Mouse (Mus musculus): ENCODE results near the gene Hdac7. TPM values are rescaled to one million over a fixed set of nuclear protein-coding genes. Genes with fewer than 3 reads are reported as not detected.

The Hdac7 gene
- total and polyA plus RNA-seq, 3 experiments: 19.8 to 55.2 (median 21.7) TPM

DNA sequence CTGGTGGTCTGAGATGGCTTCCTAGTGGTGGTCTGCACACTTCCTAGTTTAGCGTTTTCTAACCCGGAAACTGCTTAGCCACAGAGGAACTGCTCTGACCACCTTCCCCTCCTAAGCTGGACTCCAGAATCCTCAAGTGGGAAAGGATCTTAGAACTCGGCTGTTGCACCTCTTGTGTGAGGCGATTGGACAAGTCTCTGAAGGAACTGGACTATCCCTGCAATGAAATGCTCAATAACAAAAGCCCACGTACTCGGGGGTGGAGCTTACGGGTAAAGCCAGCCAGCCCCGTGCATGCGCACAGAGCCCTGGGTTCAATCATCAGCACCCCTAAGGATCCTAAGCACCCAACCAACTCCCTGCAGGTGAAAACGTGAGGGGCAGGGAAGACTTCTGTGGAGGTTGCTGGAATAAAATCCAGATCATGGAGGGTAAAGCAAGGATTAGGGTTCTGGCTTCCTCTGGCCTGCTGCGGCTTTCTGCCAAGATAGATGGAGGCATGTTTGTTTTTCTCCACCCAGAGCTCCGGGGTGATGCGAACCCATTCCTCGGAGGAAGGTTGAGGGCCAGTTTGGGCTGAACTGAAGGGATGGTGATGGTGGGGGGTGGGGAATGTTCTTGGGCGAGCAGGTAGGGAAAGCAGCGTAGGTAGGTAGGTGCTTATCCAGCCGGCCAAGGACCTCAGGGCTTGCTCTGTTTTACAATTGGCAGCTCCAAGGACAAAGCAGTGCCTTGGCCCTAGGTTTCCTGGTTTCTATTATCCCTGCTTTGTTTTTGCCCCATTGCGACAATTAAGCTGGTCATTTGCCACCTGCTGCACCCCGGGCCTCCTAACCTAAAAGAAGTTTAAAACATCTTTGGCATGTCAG, 56.3 kb downstream of the Hdac7 start:
- in situ Hi-C loops (cut with MboI; ENCODE audit: low pct_ligation_motif_present, low pct_unique_long_range_greater_than_20kb, low sequenced_read_pairs) (no loop called here), dilution Hi-C loops (cut with MboI; ENCODE audit: extremely low pct_ligation_motif_present, extremely low pct_unique_long_range_greater_than_20kb, low sequenced_read_pairs) (loop anchor here (25.0 kb wide), 1 partner anchor 174 kb away; the partner anchor contains the start of gene Tmem106c)
- no peaks in the 10 kb centered on the region for H3K9me3 ChIP-seq (replicated peaks; ENCODE audit: low read length)
- H3K27me3 ChIP-seq (replicated peaks): no peaks in the 10 kb centered on the region
- peaks cover 29 to 58% of the 10 kb centered on the region in 2 experiments for H3K36me3 ChIP-seq (replicated peaks in 1 of 2; ENCODE audit: control insufficient read depth in 1 of 2, insufficient read depth in 1 of 2, low read length in 1 of 2)
- no peak for TF ChIP-seq USF2 (conservative IDR thresholded peaks at IDR 0.05; ENCODE audit: low read depth, low read length)
- peak; percentile 80 for TF ChIP-seq POLR2AphosphoS2 (IDR thresholded peaks at IDR 0.05; ENCODE audit: low read depth, low read length)
- TF ChIP-seq GABPA (IDR thresholded peaks at IDR 0.05; ENCODE audit: insufficient replicate concordance, low read depth, low read length): no peak
- no peak overlapping the region for H3K9ac ChIP-seq (ENCODE audit: insufficient read depth, low read depth)
- no peak overlapping the region for H3K4me2 ChIP-seq (ENCODE audit: insufficient read depth, low read depth, poor library complexity, severe bottlenecking)
- H3K79me2 ChIP-seq (replicated peaks; ENCODE audit: control insufficient read depth, extremely low read depth, insufficient read depth, poor library complexity, severe bottlenecking): peaks cover 9% of the 10 kb centered on the region
- no peak for DNase-seq (ENCODE audit: extremely low read depth)
- H3K4me3 ChIP-seq (replicated peaks in 1 of 3; ENCODE audit: low read depth in 2 of 3, low read length in 2 of 3, poor library complexity in 1 of 3): no peak overlapping the region
- H3K27ac ChIP-seq (ENCODE audit: insufficient read depth, low read depth): no peak overlapping the region; the same call in 1 of the 2 replicates
- peaks cover 21 to 60% of the 10 kb centered on the region in 2 experiments for H3K4me1 ChIP-seq (ENCODE audit: control insufficient read depth in 1 of 2, insufficient read depth in 2 of 2)

DNA sequence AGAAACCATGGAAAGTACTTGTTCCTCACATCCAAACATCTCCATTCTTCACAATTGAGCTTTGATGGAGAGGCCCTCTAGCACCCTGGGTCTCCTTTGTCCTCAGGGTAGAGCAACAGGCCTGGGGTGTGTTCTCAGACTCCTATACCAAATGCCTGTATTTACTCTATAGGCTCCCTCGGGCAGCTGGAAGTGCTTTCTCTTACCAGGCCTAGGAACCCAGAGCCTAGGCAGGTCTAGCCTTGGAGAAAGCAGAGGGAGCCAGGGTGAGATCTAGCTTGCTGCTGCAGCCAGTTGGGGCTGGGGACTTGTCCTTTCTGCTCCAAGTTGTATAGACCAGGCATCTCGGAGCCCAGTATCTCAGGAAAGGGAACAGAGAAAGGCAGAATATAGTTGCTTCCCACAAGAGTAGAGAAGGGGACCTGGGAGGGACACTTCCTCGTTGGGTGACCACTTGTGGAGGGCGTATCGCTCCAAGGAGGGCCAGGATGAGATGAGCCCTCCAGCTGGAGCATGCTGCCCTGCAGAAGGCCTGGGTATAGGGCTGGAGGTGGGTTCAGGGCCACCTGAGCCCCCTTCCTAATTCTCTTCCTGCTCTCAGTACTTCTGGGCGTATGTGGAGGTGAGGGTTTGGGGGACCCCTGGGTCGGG, 57.0 kb downstream of the Hdac7 start:
- no peak overlapping the region for H3K9ac ChIP-seq (ENCODE audit: insufficient read depth, low read depth)
- dilution Hi-C loops (cut with MboI; ENCODE audit: extremely low pct_ligation_motif_present, extremely low pct_unique_long_range_greater_than_20kb, low sequenced_read_pairs) (loop anchor here (25.0 kb wide), 1 partner anchor 175 kb away; the partner anchor contains the start of gene Tmem106c), in situ Hi-C loops (cut with MboI; ENCODE audit: low pct_ligation_motif_present, low pct_unique_long_range_greater_than_20kb, low sequenced_read_pairs) (no loop called here)
- H3K4me2 ChIP-seq (ENCODE audit: insufficient read depth, low read depth, poor library complexity, severe bottlenecking): peak overlapping the region; percentile 37
- H3K4me3 ChIP-seq (replicated peaks in 1 of 3; ENCODE audit: low read depth in 2 of 3, low read length in 2 of 3, poor library complexity in 1 of 3): no peak overlapping the region
- H3K27me3 ChIP-seq (replicated peaks): no peaks in the 10 kb centered on the region
- peaks cover 24 to 50% of the 10 kb centered on the region in 2 experiments for H3K36me3 ChIP-seq (replicated peaks in 1 of 2; ENCODE audit: control insufficient read depth in 1 of 2, insufficient read depth in 1 of 2, low read length in 1 of 2)
- DNase-seq (ENCODE audit: extremely low read depth): no peak
- H3K27ac ChIP-seq (ENCODE audit: insufficient read depth, low read depth): peak overlapping the region; percentile 30
- H3K9me3 ChIP-seq (replicated peaks; ENCODE audit: low read length): no peaks in the 10 kb centered on the region
- H3K4me1 ChIP-seq (ENCODE audit: control insufficient read depth in 1 of 2, insufficient read depth in 2 of 2): peaks cover 21 to 67% of the 10 kb centered on the region in 2 experiments
- TF ChIP-seq EP300 (IDR thresholded peaks at IDR 0.05; ENCODE audit: low read length): no peak
- no peak for TF ChIP-seq ZMIZ1 (IDR thresholded peaks at IDR 0.05; ENCODE audit: low read depth, low read length)
- TF ChIP-seq TCF12 (IDR thresholded peaks at IDR 0.05; ENCODE audit: low read depth, low read length): no peak
- no peak for TF ChIP-seq POLR2A (IDR thresholded peaks at IDR 0.05; ENCODE audit: low read depth, low read length)
- no peak for TF ChIP-seq E2F4 (IDR thresholded peaks at IDR 0.05; ENCODE audit: insufficient replicate concordance, low read depth, low read length)
- no peak for TF ChIP-seq CHD1 (IDR thresholded peaks at IDR 0.05; ENCODE audit: low read depth, low read length)
- TF ChIP-seq ZKSCAN1 (IDR thresholded peaks at IDR 0.05; ENCODE audit: borderline replicate concordance, low read depth, low read length): no peak
- no peak for TF ChIP-seq NRF1 (IDR thresholded peaks at IDR 0.05; ENCODE audit: low read depth, low read length)
- no peak for TF ChIP-seq BHLHE40 (IDR thresholded peaks at IDR 0.05; ENCODE audit: low read depth, low read length)
- no peak for TF ChIP-seq NELFE (IDR thresholded peaks at IDR 0.05; ENCODE audit: low read depth, low read length)
- no peak for TF ChIP-seq ETS1 (conservative IDR thresholded peaks at IDR 0.05; ENCODE audit: low read depth, low read length)
- TF ChIP-seq MYC (IDR thresholded peaks at IDR 0.05; ENCODE audit: low read depth, low read length): no peak
- TF ChIP-seq USF2 (conservative IDR thresholded peaks at IDR 0.05; ENCODE audit: low read depth, low read length): no peak
- no peak for TF ChIP-seq RCOR1 (conservative IDR thresholded peaks at IDR 0.05; ENCODE audit: low read depth, low read length)
- TF ChIP-seq KAT2A (IDR thresholded peaks at IDR 0.05; ENCODE audit: insufficient replicate concordance, low read length): no peak
- peaks cover 9% of the 10 kb centered on the region for H3K79me2 ChIP-seq (replicated peaks; ENCODE audit: control insufficient read depth, extremely low read depth, insufficient read depth, poor library complexity, severe bottlenecking)

All from CH12.LX (cell line).